Mouse (Mus musculus): ENCODE measurements at regions not wholly inside any gene's neighbourhood (a gene's known extent, or its start where the extent isn't known, plus 50 kb on each side); places are given as distances from the start of the nearest gene placed in this dataset.
A peak's percentile ranks its signal among the peaks of the same experiment; 100 is the strongest.

DNA sequence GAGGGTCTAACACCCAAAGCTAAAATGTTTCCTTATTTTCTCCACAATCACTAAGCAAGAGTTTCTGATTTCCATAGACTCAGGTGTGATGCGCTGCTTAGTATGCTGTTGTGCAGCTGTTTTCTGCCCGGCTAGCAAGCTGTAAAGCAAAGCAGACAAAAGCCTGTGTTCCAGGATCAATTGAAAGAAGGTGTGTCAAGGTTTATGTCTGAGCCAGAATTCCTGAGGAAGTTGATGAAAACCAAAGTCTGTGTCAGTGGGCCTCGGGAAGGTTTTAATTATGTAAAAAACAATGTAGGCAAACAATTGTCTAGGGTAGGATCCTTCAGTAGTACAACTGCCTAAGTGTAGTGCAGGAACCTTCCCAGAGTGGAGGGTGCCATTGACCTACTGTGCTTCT lies 604.6 kb downstream of the Dcdc2c start:
- WGBS: 16% methylated on average over 3 of the region's 3 CpGs
- ATAC-seq (ENCODE audit: low FRiP score, low read depth): no peak
- Histone ChIP-seq H3K4me2 (replicated peaks; ENCODE audit: low read depth, low read length, severe bottlenecking) (no peak overlapping the region), H3K9ac (ENCODE audit: low read depth, low read length, severe bottlenecking) (no peak overlapping the region), H3K4me3 (replicated peaks; ENCODE audit: low read length) (no peak overlapping the region), H3K27me3 (ENCODE audit: control insufficient read depth, insufficient read depth, low read length) (no peaks in the 10 kb centered on the region), H3K9me3 (ENCODE audit: control insufficient read depth, low read length) (no peaks in the 10 kb centered on the region), H3K4me1 (ENCODE audit: control insufficient read depth, insufficient read depth, low read length) (peaks cover 12% of the 10 kb centered on the region), H3K36me3 (ENCODE audit: control insufficient read depth, insufficient read depth, low read length) (no peaks in the 10 kb centered on the region), H3K27ac (replicated peaks; ENCODE audit: low read depth, low read length) (no peak overlapping the region)
- DNase-seq (ENCODE audit: low spot score): no peak
- no peak for TF ChIP-seq POLR2A (IDR thresholded peaks at IDR 0.05; ENCODE audit: borderline replicate concordance, extremely low read depth, insufficient read depth, insufficient read length)

DNA sequence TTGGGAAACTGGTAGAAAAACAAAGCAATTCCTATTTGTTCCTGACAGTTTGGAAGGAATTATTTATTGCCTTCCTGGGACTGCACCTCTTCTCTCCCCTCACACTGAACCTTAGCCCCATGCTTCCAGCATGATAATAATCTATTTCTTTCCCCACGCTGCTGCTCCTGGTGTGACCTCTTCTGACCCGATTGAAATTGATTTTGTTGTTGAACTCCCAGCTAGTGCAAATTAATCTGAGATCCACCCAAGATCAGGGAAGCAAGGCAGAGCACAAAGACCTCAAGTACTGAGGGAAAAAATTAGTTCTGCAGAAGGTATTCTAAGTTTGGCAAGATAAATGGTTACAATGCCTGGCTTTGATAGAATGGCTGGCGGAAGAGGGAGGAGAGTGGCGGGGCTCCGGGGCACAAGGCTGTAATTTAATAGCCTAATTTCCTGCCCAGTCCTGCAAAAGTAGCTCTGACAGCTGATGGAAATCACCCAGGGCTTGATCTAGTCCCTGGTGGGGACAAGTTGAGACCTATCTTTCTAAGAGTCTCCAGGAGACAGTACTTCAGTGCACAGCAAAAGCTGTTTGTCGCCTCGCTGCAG lies 604.6 kb upstream of the Sox11 start:
- no peaks in the 10 kb centered on the region for H3K36me3 ChIP-seq (ENCODE audit: control insufficient read depth, insufficient read depth, low read length)
- 0 out of 2 replicates have a peak overlapping the region, but pooled peaks have one; percentile 4 for H3K27ac ChIP-seq (replicated peaks; ENCODE audit: low read depth, low read length)
- peak overlapping the region; percentile 18; the same call in 1 of the 2 replicates for H3K4me2 ChIP-seq (replicated peaks; ENCODE audit: low read depth, low read length, severe bottlenecking)
- no peaks in the 10 kb centered on the region for H3K27me3 ChIP-seq (ENCODE audit: control insufficient read depth, insufficient read depth, low read length)
- DNase-seq (ENCODE audit: low spot score): peak; percentile 49
- no peak for ATAC-seq (ENCODE audit: low FRiP score, low read depth)
- no peaks in the 10 kb centered on the region for H3K9me3 ChIP-seq (ENCODE audit: control insufficient read depth, low read length)
- H3K4me3 ChIP-seq (replicated peaks; ENCODE audit: low read length): no peak overlapping the region
- no peak for TF ChIP-seq POLR2A (IDR thresholded peaks at IDR 0.05; ENCODE audit: borderline replicate concordance, extremely low read depth, insufficient read depth, insufficient read length)
- H3K9ac ChIP-seq (ENCODE audit: low read depth, low read length, severe bottlenecking): no peak overlapping the region
- H3K4me1 ChIP-seq (ENCODE audit: control insufficient read depth, insufficient read depth, low read length): peaks cover 12% of the 10 kb centered on the region
- whole genome bisulfite sequencing: 27% methylated on average over 7 of the region's 7 CpGs

DNA sequence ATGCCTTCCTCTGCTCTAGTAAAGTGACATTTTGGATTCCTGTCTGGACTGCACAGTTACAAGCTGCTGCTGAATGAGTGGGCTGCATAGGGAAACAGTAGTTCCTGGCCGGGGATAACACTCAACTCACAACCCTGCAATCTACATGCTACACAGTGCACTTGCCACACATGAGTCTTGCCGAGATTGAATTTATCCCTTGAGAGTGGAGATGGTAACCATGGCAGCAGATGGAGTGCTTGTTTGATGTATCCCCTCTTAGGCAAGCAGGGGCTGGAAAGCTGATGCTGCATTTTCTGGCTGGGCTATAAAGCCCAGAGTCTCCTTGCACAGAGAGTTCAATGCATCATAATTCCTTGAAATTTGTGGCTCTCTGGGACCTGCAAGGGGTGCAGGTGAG lies 603.0 kb upstream of the Sox11 start:
- H3K9me3 ChIP-seq (ENCODE audit: control insufficient read depth, low read length): no peaks in the 10 kb centered on the region
- H3K4me2 ChIP-seq (replicated peaks; ENCODE audit: low read depth, low read length, severe bottlenecking): no peak overlapping the region
- H3K4me1 ChIP-seq (ENCODE audit: control insufficient read depth, insufficient read depth, low read length): peaks cover 12% of the 10 kb centered on the region
- no peaks in the 10 kb centered on the region for H3K36me3 ChIP-seq (ENCODE audit: control insufficient read depth, insufficient read depth, low read length)
- TF ChIP-seq POLR2A (IDR thresholded peaks at IDR 0.05; ENCODE audit: borderline replicate concordance, extremely low read depth, insufficient read depth, insufficient read length): no peak
- no peak overlapping the region for H3K9ac ChIP-seq (ENCODE audit: low read depth, low read length, severe bottlenecking)
- 38% methylated on average over 2 of the region's 2 CpGs for whole genome bisulfite sequencing
- ATAC-seq (ENCODE audit: low FRiP score, low read depth) (no peak), DNase-seq (ENCODE audit: low spot score) (peak; percentile 9)
- no peak overlapping the region for H3K4me3 ChIP-seq (replicated peaks; ENCODE audit: low read length)
- H3K27me3 ChIP-seq (ENCODE audit: control insufficient read depth, insufficient read depth, low read length): no peaks in the 10 kb centered on the region
- no peak overlapping the region for H3K27ac ChIP-seq (replicated peaks; ENCODE audit: low read depth, low read length)

DNA sequence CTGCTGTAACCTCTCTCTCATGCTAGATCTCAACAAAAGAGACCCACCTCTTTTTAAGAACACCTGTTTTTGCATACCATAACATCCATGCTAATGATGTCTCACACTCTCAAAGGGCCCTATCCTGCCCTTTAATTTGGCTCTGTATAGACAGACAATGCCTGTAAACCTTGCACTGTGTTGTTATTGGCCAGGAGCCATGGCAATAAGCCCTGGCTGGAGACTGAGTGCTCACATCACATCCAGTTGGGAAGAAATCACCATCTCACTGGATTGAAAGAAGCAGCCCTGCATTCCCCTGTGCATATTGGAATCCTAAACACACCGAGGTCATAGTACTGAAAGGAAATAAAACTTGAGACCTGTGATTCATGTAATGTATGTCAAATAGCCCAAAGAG lies 598.7 kb upstream of the Sox11 start:
- no peak overlapping the region for H3K4me3 ChIP-seq (replicated peaks; ENCODE audit: low read length)
- TF ChIP-seq POLR2A (IDR thresholded peaks at IDR 0.05; ENCODE audit: borderline replicate concordance, extremely low read depth, insufficient read depth, insufficient read length): no peak
- DNase-seq (ENCODE audit: low spot score) (peak; percentile 11), ATAC-seq (ENCODE audit: low FRiP score, low read depth) (no peak)
- no peaks in the 10 kb centered on the region for H3K36me3 ChIP-seq (ENCODE audit: control insufficient read depth, insufficient read depth, low read length)
- no peaks in the 10 kb centered on the region for H3K27me3 ChIP-seq (ENCODE audit: control insufficient read depth, insufficient read depth, low read length)
- 44% methylated on average over 1 of the region's 1 CpGs for WGBS
- H3K4me1 ChIP-seq (ENCODE audit: control insufficient read depth, insufficient read depth, low read length): no peaks in the 10 kb centered on the region
- H3K4me2 ChIP-seq (replicated peaks; ENCODE audit: low read depth, low read length, severe bottlenecking): no peak overlapping the region
- no peak overlapping the region for H3K9ac ChIP-seq (ENCODE audit: low read depth, low read length, severe bottlenecking)
- no peak overlapping the region for H3K27ac ChIP-seq (replicated peaks; ENCODE audit: low read depth, low read length)
- H3K9me3 ChIP-seq (ENCODE audit: control insufficient read depth, low read length): no peaks in the 10 kb centered on the region

DNA sequence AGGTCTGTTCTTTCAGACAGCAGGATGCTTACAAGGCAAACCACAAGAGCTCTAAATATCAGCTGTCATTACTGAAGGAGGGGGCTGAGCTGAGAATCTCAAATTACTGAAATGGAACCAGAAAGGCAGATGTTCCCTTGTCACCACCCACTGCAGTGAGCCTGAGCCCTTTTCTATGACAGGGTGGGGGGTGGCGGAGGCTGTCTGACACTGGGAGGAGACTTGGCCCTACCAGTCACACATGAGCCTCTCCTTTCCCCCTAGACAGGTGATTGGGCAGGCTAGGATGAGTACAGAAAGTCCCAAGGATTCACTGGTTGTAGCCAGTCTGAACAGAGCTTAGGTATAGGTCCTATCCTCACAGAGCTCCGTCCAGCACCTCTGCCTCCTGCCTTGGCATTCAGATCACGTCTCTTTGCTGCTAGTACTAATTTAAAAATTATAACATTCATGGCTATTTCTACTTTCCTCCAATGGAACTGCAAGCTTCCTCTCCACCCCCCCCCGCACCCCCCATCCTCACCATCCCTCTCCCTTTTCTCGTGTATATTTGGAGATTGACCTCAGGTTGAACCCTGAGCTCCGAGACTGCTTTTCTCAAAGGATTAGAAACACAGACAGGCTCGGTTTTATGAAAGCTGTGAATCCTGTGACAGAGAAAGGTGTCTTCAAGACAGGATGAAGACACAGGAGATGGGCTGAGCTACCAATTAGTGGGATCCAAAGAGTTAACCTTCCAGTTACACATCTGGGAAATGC lies 590.2 kb upstream of the Sox11 start:
- Histone ChIP-seq H3K9me3 (ENCODE audit: control insufficient read depth, low read length) (no peaks in the 10 kb centered on the region), H3K4me2 (replicated peaks; ENCODE audit: low read depth, low read length, severe bottlenecking) (no peak overlapping the region), H3K36me3 (ENCODE audit: control insufficient read depth, insufficient read depth, low read length) (no peaks in the 10 kb centered on the region), H3K27ac (replicated peaks; ENCODE audit: low read depth, low read length) (no peak overlapping the region), H3K4me1 (ENCODE audit: control insufficient read depth, insufficient read depth, low read length) (peaks cover 17% of the 10 kb centered on the region), H3K9ac (ENCODE audit: low read depth, low read length, severe bottlenecking) (no peak overlapping the region), H3K4me3 (replicated peaks; ENCODE audit: low read length) (no peak overlapping the region), H3K27me3 (ENCODE audit: control insufficient read depth, insufficient read depth, low read length) (no peaks in the 10 kb centered on the region)
- ATAC-seq (ENCODE audit: low FRiP score, low read depth) (peak; percentile 53), DNase-seq (ENCODE audit: low spot score) (peak; percentile 34)
- no peak for TF ChIP-seq POLR2A (IDR thresholded peaks at IDR 0.05; ENCODE audit: borderline replicate concordance, extremely low read depth, insufficient read depth, insufficient read length)
- 35% methylated on average over 7 of the region's 7 CpGs for WGBS

Measured in limb, embryonic 14.5 days (tissue).